Mouse (Mus musculus) T-cell, adult 2 months (primary cell): Measurements from ENCODE around the gene Timm22.

Source experiments
- DNase-seq: peaks from one replicate; pipeline ENCODE4 v3.0.0; 2022; ENCODE audit warnings: low spot score

Gene Timm22

GRCm38 (mm10) chr11:76406702-76407583, at the start of gene Timm22:
Gene Timm22, plus strand, starts transcription at chr11:76406952.
- DNase-seq, result peak; percentile 97

- no peak for DNase-seq
Observed at GRCm38 (mm10) chr11:76357464-76357863, 49.3 kb upstream of the Timm22 start.

GRCm38 (mm10) chr11:76358628-76359320, 48.0 kb upstream of the Timm22 start:
- no peak for DNase-seq

- DNase-seq, result no peak
Observed at GRCm38 (mm10) chr11:76360255-76360654, 46.5 kb upstream of the Timm22 start.

DNA sequence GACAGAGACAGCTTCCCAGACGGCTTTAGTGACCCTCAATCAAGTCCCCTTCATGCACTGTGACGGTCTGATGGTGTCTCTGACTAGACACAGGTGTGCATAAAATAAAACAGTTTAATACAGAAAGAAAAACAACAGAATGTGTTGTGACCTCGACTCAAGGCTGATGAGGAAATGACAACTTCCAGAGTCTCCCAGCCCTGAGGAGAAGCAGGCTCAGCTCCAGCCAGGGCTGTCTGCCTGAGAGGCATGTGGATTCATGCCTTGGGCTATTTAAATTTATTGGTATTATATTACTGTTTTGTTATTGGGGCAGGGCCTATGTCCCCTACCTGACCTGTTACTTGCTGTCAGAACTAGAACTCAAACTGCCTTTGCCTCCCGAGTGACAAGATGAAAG, 45.3 kb upstream of the Timm22 start:
- DNase-seq, result no peak

DNA sequence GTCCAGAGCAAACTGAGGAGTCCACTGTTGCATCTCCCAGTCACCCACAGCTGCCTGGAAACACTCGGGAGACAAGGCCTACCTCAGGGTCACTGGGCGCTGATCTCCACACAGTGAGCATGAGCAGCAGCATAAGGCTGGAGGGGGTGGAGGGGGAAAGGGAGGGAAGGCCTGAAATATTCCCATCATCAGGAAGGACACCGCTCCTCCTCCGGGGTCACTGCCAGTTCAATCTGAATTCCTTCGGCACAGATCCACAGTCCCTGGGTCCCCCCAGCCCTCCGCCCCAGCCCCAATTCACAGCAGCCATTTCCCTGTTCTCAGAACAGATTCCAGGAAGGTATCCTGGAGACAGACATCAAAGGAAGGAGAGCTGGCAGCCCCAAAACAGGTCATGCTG, 43.6 kb upstream of the Timm22 start:
- DNase-seq, result no peak

- DNase-seq, result no peak
Observed at GRCm38 (mm10) chr11:76363636-76364035, 43.1 kb upstream of the Timm22 start.

DNA sequence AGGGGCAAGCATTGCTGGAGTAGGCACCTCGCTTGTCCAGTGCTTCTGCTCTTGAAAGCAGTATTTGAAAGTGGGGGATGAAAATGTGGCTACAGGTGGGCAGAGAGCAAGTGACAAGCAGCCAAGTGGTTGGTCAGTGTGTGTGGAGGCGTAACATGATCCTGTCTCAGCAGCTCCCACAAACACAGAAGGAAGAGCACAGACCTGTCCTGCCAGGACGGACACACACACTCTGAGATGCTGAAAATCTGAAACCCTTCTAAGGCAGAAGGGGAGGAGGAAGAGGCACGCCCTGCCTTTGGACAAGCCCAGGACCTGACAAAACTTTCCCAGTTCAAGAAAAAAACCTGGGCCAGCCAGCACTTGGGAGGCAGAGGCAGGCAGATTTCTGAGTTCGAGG, 42.7 kb upstream of the Timm22 start:
- DNase-seq, result no peak

DNA sequence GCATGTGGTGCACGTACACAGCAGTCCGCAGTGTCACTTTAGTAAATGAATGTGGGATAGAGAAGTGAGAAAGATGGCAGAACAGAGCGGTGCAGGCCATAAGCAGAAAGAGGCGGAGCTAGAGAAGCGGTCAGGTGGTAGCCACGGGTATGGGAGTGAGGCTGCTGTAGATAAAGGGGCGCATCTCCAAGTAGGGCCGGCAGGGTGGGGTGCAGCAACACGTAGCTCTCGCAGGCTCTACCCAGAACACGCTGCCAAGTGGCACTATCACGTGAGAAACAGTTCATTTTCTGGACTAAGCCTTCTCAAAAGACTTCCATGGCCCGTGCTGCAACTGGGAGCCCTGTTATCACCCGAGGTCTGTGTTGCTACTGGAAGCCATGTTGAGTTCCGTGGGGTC, 40.0 kb upstream of the Timm22 start:
- no peak for DNase-seq

DNA sequence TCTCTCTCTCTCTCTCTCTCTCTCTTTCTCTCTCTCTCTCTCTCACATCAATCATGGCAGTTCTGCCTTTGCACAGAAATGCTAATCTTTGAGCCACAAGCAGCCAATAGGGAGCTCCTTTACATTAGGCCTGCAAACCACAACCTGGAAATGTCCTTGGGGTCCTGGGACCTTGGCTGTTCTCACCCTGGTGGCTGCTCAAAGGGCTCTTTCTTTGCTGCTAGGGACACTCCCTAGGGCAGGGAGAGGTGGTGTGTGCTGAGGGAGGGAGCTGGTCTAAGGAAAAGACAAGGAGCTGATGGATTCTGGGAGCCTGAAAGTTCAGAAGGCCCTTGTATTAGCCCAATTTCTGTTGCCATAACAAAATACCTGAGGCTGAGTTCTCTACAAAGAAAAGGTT, 36.3 kb upstream of the Timm22 start:
- no peak for DNase-seq

DNA sequence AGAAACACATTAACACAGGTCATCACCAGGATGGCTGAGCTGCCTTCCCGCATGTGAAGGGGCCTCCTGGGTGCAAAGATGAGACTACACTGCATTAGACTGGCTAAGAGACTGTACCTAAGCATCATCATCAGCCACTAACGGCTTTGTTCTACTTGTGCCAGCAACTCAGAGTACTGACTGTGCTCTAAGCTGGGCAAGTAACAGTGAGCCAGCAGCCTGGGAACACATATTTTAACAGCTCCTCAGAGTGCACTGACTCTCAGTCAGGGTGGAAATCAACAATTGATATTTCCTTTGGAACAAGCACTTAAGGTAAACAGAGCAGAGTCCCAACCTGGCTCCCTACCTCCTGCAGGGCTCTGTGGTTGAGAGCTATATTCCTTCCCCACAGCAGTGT, 34.6 kb upstream of the Timm22 start:
- no peak for DNase-seq

- no peak for DNase-seq
Observed at GRCm38 (mm10) chr11:76372534-76372933, 34.2 kb upstream of the Timm22 start.

- no peak for DNase-seq
Observed at GRCm38 (mm10) chr11:76374491-76375185, 32.1 kb upstream of the Timm22 start.

DNA sequence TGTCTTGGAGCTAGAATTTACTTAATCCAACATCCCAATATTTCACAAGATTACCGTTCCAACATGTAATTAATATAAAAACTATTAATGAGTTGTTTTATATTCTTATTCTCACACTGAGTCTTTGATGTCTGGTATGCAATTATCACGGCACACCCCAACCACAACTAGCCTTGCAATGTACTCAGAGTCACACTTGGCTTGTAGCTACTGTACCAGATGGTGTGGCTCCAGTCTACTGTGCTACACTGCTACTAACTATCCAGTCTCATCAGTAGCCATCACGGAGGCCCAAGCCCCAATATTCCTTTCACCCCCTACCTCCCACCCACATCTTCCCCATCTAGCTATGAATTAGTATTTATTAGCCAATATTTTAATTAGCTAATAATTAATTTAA, 30.3 kb upstream of the Timm22 start:
- DNase-seq, result no peak

- DNase-seq, result no peak
Observed at GRCm38 (mm10) chr11:76379921-76380544, 26.7 kb upstream of the Timm22 start.

GRCm38 (mm10) chr11:76381201-76381885, 25.4 kb upstream of the Timm22 start:
- DNase-seq, result no peak

DNA sequence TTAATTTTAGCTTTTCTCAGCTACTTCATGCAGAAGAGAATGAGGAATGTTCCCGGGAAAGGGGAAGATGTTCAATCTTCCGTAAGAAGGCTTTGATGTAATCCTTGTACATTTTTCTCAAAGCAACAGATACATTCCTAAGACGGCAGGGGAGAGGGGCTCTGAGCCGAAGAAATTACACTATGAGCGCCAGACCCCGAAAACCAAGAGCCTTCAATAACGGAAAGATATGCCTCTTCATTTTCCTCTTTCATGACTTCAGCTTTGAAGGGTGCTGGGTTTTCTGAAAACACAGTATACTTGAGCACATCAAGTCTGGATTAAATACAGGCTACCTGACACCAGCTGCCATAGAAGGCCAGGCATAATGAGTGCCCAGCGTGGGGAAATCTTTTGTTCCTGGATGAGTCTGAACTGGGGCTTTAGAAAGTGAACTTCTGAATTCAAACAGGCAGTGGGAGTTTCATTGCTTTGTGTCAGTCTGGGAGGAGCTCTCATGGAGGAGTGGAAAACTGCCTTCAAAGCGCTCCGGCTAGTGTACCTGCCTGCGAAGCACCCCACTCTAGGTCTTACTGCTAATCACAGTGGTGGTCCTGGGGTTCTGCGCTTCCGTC, 23.9 kb upstream of the Timm22 start:
- DNase-seq, result no peak

DNA sequence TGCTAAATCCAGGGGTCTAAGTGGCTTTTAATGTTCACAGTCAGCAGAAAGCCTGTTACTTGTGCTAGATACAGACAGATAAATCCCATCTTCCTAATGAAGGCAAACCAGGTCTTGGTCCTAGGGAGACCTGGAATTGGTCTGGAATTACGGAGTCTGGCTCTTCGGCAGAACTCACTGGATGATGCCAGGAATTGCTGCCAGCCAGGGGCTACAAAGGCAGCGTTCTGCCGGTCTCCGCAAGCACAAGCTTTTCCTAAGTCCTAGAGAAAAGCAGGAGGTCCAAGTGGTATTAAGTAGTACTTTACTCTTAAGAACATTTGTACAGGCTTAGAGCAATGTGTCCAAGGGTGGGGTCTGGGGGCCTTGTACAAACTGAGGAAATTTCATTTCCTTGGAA, 22.4 kb upstream of the Timm22 start:
- DNase-seq, result no peak

- DNase-seq, result no peak
Observed at GRCm38 (mm10) chr11:76385017-76385416, 21.7 kb upstream of the Timm22 start.

GRCm38 (mm10) chr11:76385746-76386145, 21.0 kb upstream of the Timm22 start:
- no peak for DNase-seq

GRCm38 (mm10) chr11:76387097-76387496, 19.7 kb upstream of the Timm22 start:
- no peak for DNase-seq
